Mouse (Mus musculus) embryonic facial prominence, embryonic 11.5 days (tissue): ENCODE results near the gene Dnah14. TPM values are rescaled to one million over a fixed set of nuclear protein-coding genes. Genes with fewer than 3 reads are reported as not detected.

Experiments used
- ATAC-seq: fragments of 200-750 bp; cut with Nextera tagmentation; replicated peaks from 2 replicates; pipeline ENCODE4 v1.8.0; 2017; ENCODE audit warnings: low read depth; ENCODE audit not compliant: insufficient number of reproducible peaks, low FRiP score, low TSS enrichment
- DNase-seq: peaks from one replicate; pipeline ENCODE4 v3.0.0-alpha.2; 2015; ENCODE audit warnings: low spot score
- H3K27ac ChIP-seq: fragments of 300-500 bp; sonication (generic); replicated peaks from 2 replicates; pipeline ENCODE4 v1.5.1; 2014; ENCODE audit warnings: mild to moderate bottlenecking, low read depth, low read length, control low read depth
- H3K27me3 ChIP-seq: fragments of 300-500 bp; sonication (generic); 2 replicates; pipeline ENCODE4 v1.6.1; 2014; ENCODE audit warnings: mild to moderate bottlenecking, low read length, moderate library complexity, mixed read lengths; ENCODE audit not compliant: control insufficient read depth, insufficient read depth
- H3K36me3 ChIP-seq: fragments of 300-500 bp; sonication (generic); replicated peaks from 2 replicates; pipeline ENCODE4 v1.6.1; 2014; ENCODE audit warnings: low read depth, mild to moderate bottlenecking, low read length, moderate library complexity, mixed read lengths; ENCODE audit not compliant: control insufficient read depth, insufficient read depth
- H3K4me1 ChIP-seq: fragments of 300-500 bp; sonication (generic); 2 replicates; pipeline ENCODE4 v1.6.1; 2014; ENCODE audit warnings: low read length, mixed read lengths; ENCODE audit not compliant: control insufficient read depth, insufficient read depth
- H3K4me2 ChIP-seq: fragments of 300-500 bp; sonication (generic); 2 replicates; pipeline ENCODE4 v1.6.1; 2014; ENCODE audit warnings: low read depth, mild to moderate bottlenecking, control low read depth, low read length, moderate library complexity
- H3K4me3 ChIP-seq: fragments of 300-500 bp; sonication (generic); 2 replicates; pipeline ENCODE4 v1.5.1; 2014; ENCODE audit warnings: low read depth, low read length, control low read depth
- H3K9ac ChIP-seq: fragments of 300-500 bp; sonication (generic); replicated peaks from 2 replicates; pipeline ENCODE4 v1.6.1; 2014; ENCODE audit warnings: mild to moderate bottlenecking, control low read depth, low read length
- H3K9me3 ChIP-seq: fragments of 300-500 bp; sonication (generic); replicated peaks from 2 replicates; pipeline ENCODE4 v1.6.1; 2016; ENCODE audit warnings: mild to moderate bottlenecking, low read length, inconsistent platforms, mixed read lengths; ENCODE audit not compliant: control insufficient read depth
- WGBS: fragments of 180-500 bp; shearing (Covaris S2); extraction: QIAGEN DNeasy Blood & Tissue Kit; methylation state at CpG from one replicate; pipeline ENCODE4 v1.1.7; 2014; 5-methylcytosine and 5-hydroxymethylcytosine counted together
- polyA plus RNA-seq: library from polyadenylated mRNA; unstranded; fragments of >200 nt; fragmentation: Nextera tagmentation; extraction: Ambion mirVana; gene quantifications from 2 replicates; pipeline ENCODE4 v1.2.1, GENCODE M21; 2014

Gene Dnah14
- polyA plus RNA-seq, 1 experiment from 2014 or later: 1.9 TPM

DNA sequence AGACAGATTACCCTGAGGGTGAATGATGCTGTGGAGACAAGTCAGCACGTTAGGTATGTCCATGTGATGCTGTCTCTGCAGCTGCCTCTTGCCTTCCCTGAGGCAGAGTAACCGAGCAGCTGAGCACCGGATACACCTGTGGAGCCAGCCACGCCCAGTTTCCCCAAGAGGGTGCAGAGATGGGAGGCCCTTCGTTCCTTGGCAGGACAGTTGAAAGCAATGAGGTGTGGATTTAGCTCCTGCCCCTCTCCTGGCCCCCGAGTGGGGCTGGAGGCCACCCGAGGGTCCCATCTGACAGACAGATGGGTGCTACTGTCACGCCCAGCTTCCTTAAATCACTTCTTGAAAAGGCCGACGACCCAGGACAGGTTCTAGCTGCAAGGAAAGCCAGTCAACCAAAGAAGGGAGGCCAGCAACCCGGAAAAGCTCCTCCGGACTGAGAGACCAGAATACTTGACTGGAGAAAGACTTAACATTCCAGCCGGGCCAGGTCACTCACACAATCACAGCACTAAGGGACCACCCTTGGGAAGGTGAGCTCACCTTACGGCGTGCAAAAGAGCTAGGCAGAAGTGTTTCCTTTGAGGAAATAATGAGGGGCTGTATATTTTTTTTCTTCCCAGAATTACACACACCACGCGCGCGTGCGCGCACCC, 276.9 kb downstream of the Dnah14 start:
- Histone ChIP-seq H3K27me3 (no peaks in the 10 kb centered on the region), H3K4me2 (peak overlapping the region; percentile 30), H3K36me3 (no peaks in the 10 kb centered on the region), H3K27ac (no peak overlapping the region), H3K4me3 (no peak overlapping the region), H3K9ac (no peak overlapping the region), H3K4me1 (no peaks in the 10 kb centered on the region), H3K9me3 (no peaks in the 10 kb centered on the region)
- DNase-seq (peak; percentile 35), ATAC-seq (no peak)
- WGBS: 9% methylated on average over 18 of the region's 21 CpGs

DNA sequence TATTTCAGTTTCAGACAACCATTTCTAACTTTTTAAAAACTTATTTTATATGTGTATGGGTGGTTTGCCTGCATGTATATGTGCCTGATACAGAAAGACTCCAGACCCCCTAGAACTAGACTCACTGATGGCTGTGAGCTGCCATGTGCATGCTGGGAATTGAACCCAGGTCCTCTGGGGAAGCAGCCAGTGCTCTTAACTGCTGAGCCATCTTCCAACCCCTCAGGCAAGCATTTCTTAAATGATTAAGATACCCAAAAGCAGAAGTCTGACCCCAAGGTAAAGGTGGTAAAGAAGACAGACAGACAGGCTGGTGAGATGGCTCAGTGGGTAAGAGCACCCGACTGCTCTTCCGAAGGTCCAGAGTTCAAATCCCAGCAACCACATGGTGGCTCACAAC, 278.5 kb downstream of the Dnah14 start:
- Histone ChIP-seq H3K4me3 (no peak overlapping the region), H3K27ac (no peak overlapping the region), H3K4me1 (no peaks in the 10 kb centered on the region), H3K4me2 (no peak overlapping the region), H3K36me3 (no peaks in the 10 kb centered on the region), H3K9ac (no peak overlapping the region), H3K9me3 (no peaks in the 10 kb centered on the region), H3K27me3 (no peaks in the 10 kb centered on the region)
- DNase-seq: no peak
- 96% methylated on average over 2 of the region's 2 CpGs for WGBS
- ATAC-seq: no peak

DNA sequence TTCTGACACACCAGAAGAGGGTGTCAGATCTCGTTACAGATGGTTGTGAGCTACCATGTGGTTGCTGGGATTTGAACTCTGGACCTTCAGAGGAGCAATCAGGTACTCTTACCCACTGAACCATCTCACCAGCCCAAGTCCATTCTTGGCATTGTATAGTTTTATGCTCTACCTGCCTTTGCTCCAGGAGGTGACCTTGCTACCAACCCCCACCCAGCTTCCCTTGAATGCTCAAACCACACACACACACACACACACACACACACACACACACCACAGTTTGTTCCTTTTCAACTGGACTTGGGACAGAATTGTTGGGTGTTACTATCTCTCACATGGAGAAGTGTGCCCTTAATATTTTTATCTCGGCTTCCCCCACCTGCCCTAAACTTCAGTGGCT, 280.0 kb downstream of the Dnah14 start:
- WGBS: 90% methylated on average over 2 of the region's 2 CpGs
- no peaks in the 10 kb centered on the region for H3K9me3 ChIP-seq
- H3K9ac ChIP-seq: no peak overlapping the region
- no peak overlapping the region for H3K4me3 ChIP-seq
- H3K4me1 ChIP-seq: no peaks in the 10 kb centered on the region
- H3K36me3 ChIP-seq: no peaks in the 10 kb centered on the region
- no peak for ATAC-seq
- no peak for DNase-seq
- H3K4me2 ChIP-seq: no peak overlapping the region
- no peak overlapping the region for H3K27ac ChIP-seq
- no peaks in the 10 kb centered on the region for H3K27me3 ChIP-seq

DNA sequence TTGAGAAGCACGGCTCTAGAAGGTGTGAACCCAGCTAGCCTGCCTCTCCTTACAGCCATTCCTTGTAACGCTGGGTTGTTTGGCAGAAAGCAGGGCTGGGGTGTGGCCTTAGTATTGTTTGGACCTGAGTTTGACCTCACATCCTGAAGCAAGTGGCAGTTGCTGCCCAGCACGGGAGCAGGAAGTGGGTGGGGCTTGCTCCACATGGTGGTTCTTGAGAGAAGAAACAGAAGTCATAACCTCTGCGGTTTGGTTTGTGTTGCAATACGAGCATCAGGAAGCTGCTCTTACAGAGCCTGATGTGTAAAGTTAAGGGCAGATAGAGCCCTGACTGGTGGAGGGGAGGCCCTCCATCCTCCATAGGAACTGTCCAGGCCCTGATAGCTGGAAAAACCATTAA, 284.3 kb downstream of the Dnah14 start:
- Histone ChIP-seq H3K27ac (no peak overlapping the region), H3K4me3 (no peak overlapping the region), H3K4me1 (no peaks in the 10 kb centered on the region), H3K36me3 (no peaks in the 10 kb centered on the region), H3K9ac (no peak overlapping the region), H3K9me3 (no peaks in the 10 kb centered on the region), H3K27me3 (no peaks in the 10 kb centered on the region), H3K4me2 (no peak overlapping the region)
- 27% methylated on average over 5 of the region's 5 CpGs for WGBS
- DNase-seq (peak; percentile 68), ATAC-seq (peak; percentile 34; the same call in 1 of the 2 replicates)

DNA sequence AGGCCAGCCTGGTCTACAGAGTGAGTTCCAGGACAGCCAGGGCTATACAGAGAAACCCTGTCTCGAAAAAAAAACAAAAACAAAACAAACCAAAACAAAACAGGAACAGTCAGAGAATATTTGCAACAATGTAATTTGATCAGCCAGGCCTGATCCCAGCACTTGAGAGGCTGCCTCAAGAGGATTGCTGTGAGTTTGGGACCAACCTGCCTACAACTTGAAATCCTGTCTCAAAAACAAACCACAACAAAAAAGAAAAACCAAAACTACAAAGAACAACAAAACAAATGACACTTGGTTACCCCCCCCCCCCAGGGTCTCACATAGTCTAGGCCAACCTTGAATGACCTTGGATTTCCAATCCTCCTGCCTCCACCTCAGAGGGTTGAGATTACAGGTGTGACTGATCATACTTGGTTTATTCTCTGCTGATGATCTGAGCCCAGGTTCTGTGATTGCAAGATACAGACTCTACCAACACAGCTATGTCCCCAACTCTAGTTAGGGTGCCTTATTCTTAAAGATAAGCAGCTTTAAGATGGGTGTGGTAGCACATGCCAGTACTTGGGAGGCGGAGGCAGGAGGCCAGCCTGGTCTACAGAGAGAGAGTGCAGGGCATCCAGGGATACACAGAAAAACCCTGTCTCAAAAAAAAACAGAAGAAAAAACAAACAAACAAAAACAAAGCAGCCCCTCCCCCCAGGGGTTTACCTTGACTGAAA, 285.0 kb downstream of the Dnah14 start:
- H3K27ac ChIP-seq: no peak overlapping the region
- H3K4me1 ChIP-seq: no peaks in the 10 kb centered on the region
- DNase-seq (no peak), ATAC-seq (no peak)
- no peak overlapping the region for H3K9ac ChIP-seq
- H3K9me3 ChIP-seq: no peaks in the 10 kb centered on the region
- H3K4me2 ChIP-seq: no peak overlapping the region
- H3K4me3 ChIP-seq: no peak overlapping the region
- no peaks in the 10 kb centered on the region for H3K27me3 ChIP-seq
- WGBS: 73% methylated on average over 2 of the region's 2 CpGs
- no peaks in the 10 kb centered on the region for H3K36me3 ChIP-seq

DNA sequence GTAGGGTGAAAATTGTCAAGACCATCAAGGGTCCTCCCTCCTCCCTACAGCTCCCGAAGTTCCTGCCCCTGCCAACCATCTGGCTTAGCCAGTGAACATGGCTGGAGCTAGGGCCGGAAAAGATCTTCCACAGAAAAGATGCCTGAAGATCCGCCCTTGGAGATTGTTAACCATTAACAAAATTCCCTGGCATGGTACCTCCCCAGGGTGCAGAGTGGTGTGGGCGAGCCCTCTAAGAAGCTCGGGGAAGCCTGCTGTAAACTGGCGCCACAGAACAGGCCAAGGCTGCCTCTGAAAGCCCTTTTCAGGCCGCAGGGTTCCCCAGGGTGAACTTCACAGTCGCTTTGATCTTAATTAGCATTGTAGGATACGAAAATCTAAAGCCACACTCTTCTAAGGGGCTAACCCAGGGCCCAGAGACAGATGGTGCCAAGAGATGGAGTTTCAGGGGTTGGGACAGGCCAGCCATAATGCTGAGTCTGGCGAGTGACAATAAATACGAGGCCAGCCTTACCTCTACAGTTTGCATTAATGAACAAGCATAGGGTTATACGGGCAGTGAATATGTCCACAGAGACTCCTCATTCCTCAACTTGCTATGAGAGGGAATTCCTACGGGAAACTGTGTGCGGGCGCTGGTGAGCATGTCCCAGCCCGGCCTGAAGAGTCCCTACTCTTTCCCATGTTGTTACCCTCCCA, 286.5 kb downstream of the Dnah14 start:
- Histone ChIP-seq H3K27ac (no peak overlapping the region), H3K4me2 (no peak overlapping the region), H3K36me3 (no peaks in the 10 kb centered on the region), H3K4me3 (no peak overlapping the region), H3K9me3 (no peaks in the 10 kb centered on the region), H3K9ac (no peak overlapping the region), H3K27me3 (no peaks in the 10 kb centered on the region), H3K4me1 (no peaks in the 10 kb centered on the region)
- DNase-seq (no peak), ATAC-seq (no peak)
- WGBS: 61% methylated on average over 16 of the region's 16 CpGs

DNA sequence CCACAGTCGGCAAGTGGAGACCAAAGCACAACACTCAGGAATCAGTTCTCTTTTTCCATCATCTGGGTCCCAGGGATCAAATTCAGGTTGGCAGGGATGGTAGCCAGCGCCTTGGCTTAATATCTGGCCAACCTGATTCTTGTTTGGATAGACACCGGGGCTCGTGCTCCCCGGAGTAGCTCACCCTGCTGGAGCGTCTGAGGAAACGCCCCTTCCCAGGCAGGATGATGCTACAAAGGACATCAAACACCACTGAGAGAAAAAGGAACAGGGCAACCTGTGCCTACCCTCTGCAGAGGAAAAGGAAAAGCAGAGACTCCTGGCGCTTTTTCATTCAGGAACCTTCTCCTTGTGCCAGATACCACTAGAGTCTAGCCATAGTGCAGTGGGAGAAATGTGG, 287.1 kb downstream of the Dnah14 start:
- 40% methylated on average over 8 of the region's 8 CpGs for WGBS
- H3K4me2 ChIP-seq: no peak overlapping the region
- no peak overlapping the region for H3K9ac ChIP-seq
- DNase-seq (no peak), ATAC-seq (no peak)
- no peaks in the 10 kb centered on the region for H3K4me1 ChIP-seq
- H3K27me3 ChIP-seq: no peaks in the 10 kb centered on the region
- no peaks in the 10 kb centered on the region for H3K36me3 ChIP-seq
- H3K9me3 ChIP-seq: no peaks in the 10 kb centered on the region
- H3K27ac ChIP-seq: no peak overlapping the region
- no peak overlapping the region for H3K4me3 ChIP-seq
